Mouse (Mus musculus): ENCODE measurements around the gene Gramd1b. TPM values are rescaled to one million over a fixed set of nuclear protein-coding genes. Genes with fewer than 3 reads are reported as not detected.

Gene Gramd1b
- polyA plus RNA-seq, 1 experiment from 2014 or later = 13.5 TPM

- no peaks in the 10 kb centered on the region for H3K36me3 ChIP-seq
- H3K4me1 ChIP-seq (replicated peaks) = peaks cover 15% of the 10 kb centered on the region
- no peaks in the 10 kb centered on the region for H3K9me3 ChIP-seq
- peak overlapping the region; percentile 46 for H3K9ac ChIP-seq
- WGBS = 16% methylated on average over 15 of the region's 15 CpGs
- H3K4me3 ChIP-seq = no peak overlapping the region
- H3K27ac ChIP-seq = peak overlapping the region; percentile 40
- no peaks in the 10 kb centered on the region for H3K27me3 ChIP-seq
- peak overlapping the region; percentile 29 for H3K4me2 ChIP-seq
- peak; percentile 87 for ATAC-seq (ENCODE audit: low FRiP score)
Observed at GRCm38 (mm10) chr9:40381416-40382411, 149.5 kb downstream of the Gramd1b start.

DNA sequence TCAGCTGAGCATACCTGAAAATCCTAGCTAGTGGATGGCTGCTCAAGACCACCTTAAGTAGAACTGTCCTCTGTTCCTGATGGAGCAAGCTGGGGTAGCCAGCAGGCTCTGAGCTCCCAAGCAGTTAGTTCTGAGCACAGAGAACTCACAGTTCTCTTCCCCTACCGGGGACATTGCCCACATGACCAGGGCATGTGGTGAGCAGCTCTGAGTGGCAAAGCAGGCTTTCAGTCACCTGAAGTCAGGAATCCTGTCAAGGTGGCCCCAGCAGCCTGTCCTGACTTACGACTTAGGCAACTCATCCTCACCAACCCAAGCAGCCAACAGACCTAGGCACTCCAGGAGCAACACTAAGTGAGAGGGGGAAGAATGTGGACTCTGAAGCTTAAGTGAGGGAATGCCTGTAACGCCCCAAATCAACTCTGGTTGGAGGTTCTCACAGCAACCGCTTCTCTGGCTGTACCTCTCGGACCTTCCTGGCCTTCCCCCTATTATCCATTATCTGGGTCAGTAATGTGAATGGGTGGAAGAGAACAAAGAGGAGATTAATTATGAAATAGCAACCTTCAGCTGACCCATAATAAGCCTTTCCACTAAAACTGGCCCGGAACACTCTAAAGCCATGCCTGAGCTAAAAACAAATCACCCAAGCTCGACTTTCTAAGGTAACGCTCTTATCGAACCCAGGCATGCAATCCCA is 154.3 kb downstream of the Gramd1b start:
- H3K27ac ChIP-seq = no peak overlapping the region
- peak; percentile 9; the same call in 1 of the 2 replicates for ATAC-seq (ENCODE audit: low FRiP score)
- no peaks in the 10 kb centered on the region for H3K9me3 ChIP-seq
- peaks cover 36% of the 10 kb centered on the region for H3K4me1 ChIP-seq (replicated peaks)
- peak overlapping the region; percentile 74 for H3K9ac ChIP-seq
- H3K36me3 ChIP-seq = no peaks in the 10 kb centered on the region
- peak overlapping the region; percentile 58 for H3K4me2 ChIP-seq
- H3K4me3 ChIP-seq = peak overlapping the region; percentile 41; the same call in 1 of the 2 replicates
- H3K27me3 ChIP-seq = no peaks in the 10 kb centered on the region
- WGBS = 63% methylated on average over 9 of the region's 9 CpGs

- H3K4me1 ChIP-seq (replicated peaks) = peaks cover 33% of the 10 kb centered on the region
- H3K9me3 ChIP-seq = no peaks in the 10 kb centered on the region
- 14% methylated on average over 11 of the region's 11 CpGs for WGBS
- H3K27me3 ChIP-seq = no peaks in the 10 kb centered on the region
- no peaks in the 10 kb centered on the region for H3K36me3 ChIP-seq
- H3K4me2 ChIP-seq = peak overlapping the region; percentile 58
- peak overlapping the region; percentile 62; the same call in 1 of the 2 replicates for H3K27ac ChIP-seq
- H3K4me3 ChIP-seq = peak overlapping the region; percentile 41
- peak; percentile 76 for ATAC-seq (ENCODE audit: low FRiP score)
- peak overlapping the region; percentile 74 for H3K9ac ChIP-seq
Observed at GRCm38 (mm10) chr9:40376139-40376541, 155.0 kb downstream of the Gramd1b start.

- Histone ChIP-seq H3K27me3 (no peaks in the 10 kb centered on the region), H3K36me3 (no peaks in the 10 kb centered on the region), H3K4me2 (peak overlapping the region; percentile 58), H3K9ac (peak overlapping the region; percentile 74; the same call in 1 of the 2 replicates), H3K4me1 (replicated peaks) (peaks cover 39% of the 10 kb centered on the region), H3K27ac (no peak overlapping the region), H3K4me3 (peak overlapping the region; percentile 41), H3K9me3 (no peaks in the 10 kb centered on the region)
- WGBS = 56% methylated on average over 6 of the region's 6 CpGs
- 0 out of 2 replicates have a peak, but pooled peaks have one; percentile 3 for ATAC-seq (ENCODE audit: low FRiP score)
Observed at GRCm38 (mm10) chr9:40375518-40375917, 155.7 kb downstream of the Gramd1b start.

DNA sequence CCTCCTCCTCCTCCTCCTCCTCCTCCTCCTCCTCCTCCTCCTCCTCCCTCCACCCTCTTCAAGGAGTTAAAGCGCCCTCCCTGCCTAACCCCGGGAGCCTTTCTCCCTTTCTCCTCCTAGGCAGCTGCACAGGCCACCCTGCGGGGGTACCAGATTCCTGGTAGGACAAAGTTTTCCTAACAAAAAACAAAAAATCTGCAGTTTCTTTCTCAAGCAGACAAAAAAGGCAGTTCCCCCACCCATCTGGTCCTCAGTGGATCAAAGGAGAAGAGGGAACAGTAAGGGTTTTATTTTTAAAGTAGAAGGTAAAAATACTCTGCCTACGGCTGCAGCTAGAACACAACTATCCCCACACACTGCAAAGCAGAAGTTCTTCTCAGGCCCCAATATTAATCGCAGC is 156.2 kb downstream of the Gramd1b start:
- no peak for ATAC-seq (ENCODE audit: low FRiP score)
- Histone ChIP-seq H3K27ac (no peak overlapping the region), H3K36me3 (no peaks in the 10 kb centered on the region), H3K4me3 (no peak overlapping the region), H3K27me3 (no peaks in the 10 kb centered on the region), H3K9me3 (no peaks in the 10 kb centered on the region), H3K4me2 (peak overlapping the region; percentile 58), H3K9ac (no peak overlapping the region), H3K4me1 (replicated peaks) (peaks cover 39% of the 10 kb centered on the region)
- WGBS = 28% methylated on average over 3 of the region's 5 CpGs

- 66% methylated on average over 6 of the region's 6 CpGs for WGBS
- no peak overlapping the region for H3K4me3 ChIP-seq
- H3K9ac ChIP-seq = no peak overlapping the region
- peak overlapping the region; percentile 15; the same call in 1 of the 2 replicates for H3K4me2 ChIP-seq
- peaks cover 39% of the 10 kb centered on the region for H3K4me1 ChIP-seq (replicated peaks)
- no peaks in the 10 kb centered on the region for H3K27me3 ChIP-seq
- no peak overlapping the region for H3K27ac ChIP-seq
- no peak for ATAC-seq (ENCODE audit: low FRiP score)
- no peaks in the 10 kb centered on the region for H3K36me3 ChIP-seq
- H3K9me3 ChIP-seq = no peaks in the 10 kb centered on the region
Observed at GRCm38 (mm10) chr9:40374533-40374971, 156.6 kb downstream of the Gramd1b start.

- H3K4me2 ChIP-seq = peak overlapping the region; percentile 15; the same call in 1 of the 2 replicates
- H3K27me3 ChIP-seq = no peaks in the 10 kb centered on the region
- no peak for ATAC-seq (ENCODE audit: low FRiP score)
- no peak overlapping the region for H3K27ac ChIP-seq
- H3K9me3 ChIP-seq = no peaks in the 10 kb centered on the region
- 60% methylated on average over 11 of the region's 11 CpGs for WGBS
- no peak overlapping the region for H3K9ac ChIP-seq
- H3K36me3 ChIP-seq = no peaks in the 10 kb centered on the region
- H3K4me3 ChIP-seq = no peak overlapping the region
- peaks cover 39% of the 10 kb centered on the region for H3K4me1 ChIP-seq (replicated peaks)
Observed at GRCm38 (mm10) chr9:40374052-40374451, 157.1 kb downstream of the Gramd1b start.

- Histone ChIP-seq H3K4me1 (replicated peaks) (peaks cover 21% of the 10 kb centered on the region), H3K9me3 (no peaks in the 10 kb centered on the region), H3K9ac (no peak overlapping the region), H3K4me2 (no peak overlapping the region), H3K4me3 (no peak overlapping the region), H3K27ac (no peak overlapping the region), H3K36me3 (no peaks in the 10 kb centered on the region), H3K27me3 (no peaks in the 10 kb centered on the region)
- no peak for ATAC-seq (ENCODE audit: low FRiP score)
- WGBS = 73% methylated on average over 4 of the region's 4 CpGs
Observed at GRCm38 (mm10) chr9:40370151-40370550, 161.0 kb downstream of the Gramd1b start.

DNA sequence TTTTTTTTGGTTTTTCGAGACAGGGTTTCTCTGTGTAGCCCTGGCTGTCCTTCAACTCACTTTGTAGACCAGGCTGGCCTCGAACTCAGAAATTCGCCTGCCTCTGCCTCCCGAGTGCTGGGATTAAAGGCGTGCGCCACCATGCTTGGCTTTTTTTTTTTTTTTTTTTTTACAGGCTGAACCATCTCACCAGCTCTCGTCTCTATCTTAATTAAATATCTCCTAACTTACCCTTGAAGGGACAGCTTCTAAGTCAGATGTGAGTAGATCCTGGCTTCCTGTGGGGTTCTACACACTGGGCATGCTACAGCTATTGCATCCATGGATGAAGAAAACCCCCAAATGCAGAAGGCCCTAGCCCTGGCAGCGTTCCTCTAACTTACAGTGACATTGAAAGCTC is 164.4 kb downstream of the Gramd1b start:
- WGBS = 94% methylated on average over 7 of the region's 8 CpGs
- Histone ChIP-seq H3K9ac (no peak overlapping the region), H3K4me2 (no peak overlapping the region), H3K36me3 (no peaks in the 10 kb centered on the region), H3K27ac (no peak overlapping the region), H3K27me3 (no peaks in the 10 kb centered on the region), H3K9me3 (no peaks in the 10 kb centered on the region), H3K4me1 (replicated peaks) (peaks cover 13% of the 10 kb centered on the region; the same call in 1 of the 2 replicates), H3K4me3 (no peak overlapping the region)
- ATAC-seq (ENCODE audit: low FRiP score) = no peak

DNA sequence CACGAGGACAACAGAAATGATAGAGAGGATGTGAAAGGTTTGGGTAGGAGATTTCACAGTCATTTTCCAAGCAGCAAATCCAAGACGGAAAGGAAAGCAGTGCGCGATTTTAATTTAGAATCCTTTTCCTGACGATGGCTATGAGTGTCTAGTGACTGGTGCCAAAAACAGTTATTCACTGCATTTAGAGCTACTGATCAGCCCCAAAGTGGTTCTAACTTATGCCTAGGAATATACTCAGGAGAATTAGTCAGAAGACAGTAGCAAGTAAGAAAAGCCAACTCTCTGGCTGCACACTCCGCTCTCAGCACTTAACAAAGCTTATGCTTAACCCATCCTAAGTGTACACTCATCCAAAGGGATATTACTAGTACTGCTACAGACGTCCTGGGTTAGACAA is 166.9 kb downstream of the Gramd1b start:
- WGBS = 82% methylated on average over 7 of the region's 7 CpGs
- H3K4me2 ChIP-seq = no peak overlapping the region
- 0 out of 2 replicates have a peak overlapping the region, but pooled peaks have one; percentile 23 for H3K27ac ChIP-seq
- no peaks in the 10 kb centered on the region for H3K27me3 ChIP-seq
- ATAC-seq (ENCODE audit: low FRiP score) = no peak
- H3K36me3 ChIP-seq = no peaks in the 10 kb centered on the region
- no peak overlapping the region for H3K9ac ChIP-seq
- H3K9me3 ChIP-seq = no peaks in the 10 kb centered on the region
- H3K4me3 ChIP-seq = no peak overlapping the region
- peaks cover 6% of the 10 kb centered on the region for H3K4me1 ChIP-seq (replicated peaks)

GRCm38 (mm10) chr9:40361970-40362369 is 169.2 kb downstream of the Gramd1b start:
- no peak overlapping the region for H3K4me2 ChIP-seq

DNA sequence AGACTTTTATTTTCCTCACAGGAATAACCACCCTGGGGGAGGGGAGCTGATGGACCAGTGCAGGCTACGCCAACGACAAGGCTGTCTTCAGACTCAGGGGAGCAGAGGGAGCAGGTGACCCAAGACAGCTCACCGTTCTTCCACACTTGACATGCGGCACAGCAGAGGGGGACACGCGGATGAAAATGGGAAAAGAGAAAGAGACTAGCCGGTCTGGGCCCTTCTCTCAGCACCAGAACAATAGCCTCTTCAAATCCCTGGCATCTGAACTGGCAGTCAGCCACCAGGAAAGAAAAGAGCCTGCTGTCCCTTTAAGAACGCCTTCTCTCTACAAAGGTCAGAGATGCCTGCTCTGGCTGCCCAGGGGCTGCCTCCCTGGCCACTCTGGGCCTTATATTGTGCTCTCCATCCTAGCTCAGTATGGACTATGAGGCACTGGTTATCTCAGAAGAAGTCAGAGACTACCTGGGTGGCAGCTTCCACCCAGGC is 172.7 kb downstream of the Gramd1b start:
- ATAC-seq (ENCODE audit: low FRiP score) = peak; percentile 63
- peak overlapping the region; percentile 23 for H3K4me2 ChIP-seq
- H3K9ac ChIP-seq = no peak overlapping the region
- no peak overlapping the region for H3K27ac ChIP-seq
- no peaks in the 10 kb centered on the region for H3K9me3 ChIP-seq
- no peak overlapping the region for H3K4me3 ChIP-seq
- H3K36me3 ChIP-seq = no peaks in the 10 kb centered on the region
- WGBS = 22% methylated on average over 8 of the region's 8 CpGs
- no peaks in the 10 kb centered on the region for H3K27me3 ChIP-seq
- H3K4me1 ChIP-seq (replicated peaks) = peaks cover 14% of the 10 kb centered on the region

More at GRCm38 (mm10) chr9:40361970-40362369, 169.2 kb downstream of the Gramd1b start:
- Histone ChIP-seq H3K9me3 (no peaks in the 10 kb centered on the region), H3K36me3 (no peaks in the 10 kb centered on the region), H3K27ac (no peak overlapping the region), H3K27me3 (no peaks in the 10 kb centered on the region), H3K4me3 (no peak overlapping the region), H3K4me1 (replicated peaks) (peaks cover 20% of the 10 kb centered on the region), H3K9ac (no peak overlapping the region)
- ATAC-seq (ENCODE audit: low FRiP score) = no peak
- 93% methylated on average over 6 of the region's 6 CpGs for WGBS

Data from hindbrain, embryonic 13.5 days (tissue).